Mouse (Mus musculus): ENCODE results near the gene Igfbp3. TPM values are rescaled to one million over a fixed set of nuclear protein-coding genes. Genes with fewer than 3 reads are reported as not detected.

The Igfbp3 gene
- polyA plus RNA-seq (2016; fragmentation: Nextera tagmentation; extraction: Ambion mirVana): 14.2 and 14.7 TPM in 2 replicates

DNA sequence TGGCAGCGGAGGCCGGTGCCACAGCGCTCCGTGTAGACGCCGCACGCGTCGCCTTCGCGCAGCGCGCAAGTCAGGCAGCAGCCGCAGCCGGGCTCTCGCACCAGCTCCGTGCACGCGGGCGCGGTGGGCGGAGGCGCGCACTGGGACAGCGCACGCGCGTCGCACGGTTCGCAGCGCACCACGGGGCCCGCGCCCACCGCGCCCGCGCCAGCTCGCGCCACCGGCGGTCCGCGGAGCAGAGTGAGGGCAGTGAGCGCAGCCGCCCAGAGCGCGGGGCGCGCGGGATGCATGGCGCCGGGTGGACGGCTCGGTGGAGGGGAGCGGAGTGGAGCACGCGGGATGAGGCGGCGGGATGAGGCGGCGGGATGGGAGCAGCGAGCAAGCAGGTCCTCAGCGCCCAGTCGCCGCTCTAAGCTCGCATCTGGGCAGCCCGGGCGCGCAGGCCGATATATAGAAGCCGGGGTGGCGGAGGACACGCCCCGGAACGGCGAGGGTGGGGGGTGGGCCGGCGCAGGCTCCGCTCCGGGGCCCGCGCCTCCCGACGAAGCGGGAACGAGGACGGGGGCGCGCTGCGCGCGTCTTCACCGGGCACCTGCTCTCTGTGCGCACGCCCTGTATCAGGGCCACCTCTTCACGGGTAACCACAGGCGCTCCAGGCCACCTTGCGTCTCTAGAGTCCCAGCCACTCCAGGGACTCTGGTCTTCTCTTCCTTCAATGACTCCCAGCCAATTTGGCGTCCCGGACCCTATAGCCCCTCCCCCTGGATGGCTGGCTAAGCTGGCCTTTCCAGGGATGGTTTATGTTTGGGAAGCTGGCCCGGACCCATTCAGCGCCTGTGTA is at the start of gene Igfbp3:
Igfbp3 (minus strand) TSS at position 423 of the 841 bp plus-strand sequence.
- peaks cover 43% of the 10 kb centered on the region for H3K27me3 ChIP-seq

DNA sequence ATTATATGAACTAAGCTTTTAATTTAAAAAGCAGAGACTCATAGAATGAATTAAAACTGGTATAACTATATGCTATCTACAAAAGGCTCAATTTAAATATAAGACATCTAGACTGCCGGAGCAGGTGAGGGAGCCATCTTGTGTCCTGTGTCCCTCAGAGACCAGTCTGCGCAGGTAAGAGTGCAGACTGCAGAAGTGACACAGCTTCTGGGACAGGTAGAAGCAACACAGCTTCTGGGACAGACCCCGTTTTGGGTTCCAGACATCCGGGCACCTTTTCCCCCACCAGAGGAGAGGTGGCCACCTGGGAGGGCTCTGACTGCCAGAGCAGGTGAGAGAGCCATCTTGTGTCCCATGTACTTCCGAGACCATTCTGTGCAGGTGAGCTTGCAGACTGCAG is 37.1 kb upstream of the Igfbp3 start:
- Histone ChIP-seq H3K4me3 (replicated peaks) (no peak overlapping the region), H3K27me3 (no peaks in the 10 kb centered on the region), H3K4me2 (no peak overlapping the region), H3K9ac (no peak overlapping the region), H3K36me3 (replicated peaks) (no peaks in the 10 kb centered on the region), H3K4me1 (no peaks in the 10 kb centered on the region), H3K9me3 (no peaks in the 10 kb centered on the region), H3K27ac (no peak overlapping the region)
- no peak for ATAC-seq (ENCODE audit: low FRiP score)
- WGBS: 96% methylated on average over 5 of the region's 5 CpGs

More for the DNA sequence above, at the start of gene Igfbp3:
- under 1% methylated on average over 97 of the region's 104 CpGs for WGBS
- H3K9me3 ChIP-seq: no peaks in the 10 kb centered on the region
- H3K4me3 ChIP-seq (replicated peaks): peak within 1 kb of the TSS; percentile 68
- H3K4me1 ChIP-seq: peaks cover 28% of the 10 kb centered on the region
- peak within 1 kb of the TSS; percentile 66 for H3K9ac ChIP-seq
- H3K36me3 ChIP-seq (replicated peaks): no peaks in the 10 kb centered on the region
- peak within 1 kb of the TSS; percentile 90 for H3K4me2 ChIP-seq
- 0 out of 2 replicates have a peak within 1 kb of the TSS, but pooled peaks have one; percentile 56 for H3K27ac ChIP-seq
- peak; percentile 87 for ATAC-seq (ENCODE audit: low FRiP score)

DNA sequence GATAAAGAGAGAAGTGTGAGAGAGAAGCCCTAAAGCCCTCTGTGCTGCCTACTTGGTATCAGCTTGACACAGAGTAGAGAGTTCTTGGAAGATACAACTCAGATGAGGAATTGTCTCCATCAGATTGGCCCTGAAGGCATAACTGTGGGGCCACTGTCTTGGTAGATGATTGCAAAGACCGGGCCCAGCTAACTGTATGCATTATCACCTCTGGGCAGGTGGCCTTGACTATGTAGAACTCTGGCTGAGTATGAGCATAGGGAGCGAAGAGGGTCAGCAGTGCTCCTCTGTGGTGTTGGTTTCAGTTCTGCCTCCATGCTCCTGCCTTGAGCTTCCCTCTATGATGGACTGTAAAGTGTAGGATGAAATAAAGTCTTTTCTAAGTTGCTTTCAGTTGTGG is 36.7 kb upstream of the Igfbp3 start:
- 95% methylated on average over 2 of the region's 2 CpGs for WGBS
- no peak overlapping the region for H3K4me3 ChIP-seq (replicated peaks)
- H3K36me3 ChIP-seq (replicated peaks): no peaks in the 10 kb centered on the region
- H3K9ac ChIP-seq: no peak overlapping the region
- no peaks in the 10 kb centered on the region for H3K27me3 ChIP-seq
- no peak overlapping the region for H3K27ac ChIP-seq
- ATAC-seq (ENCODE audit: low FRiP score): no peak
- no peak overlapping the region for H3K4me2 ChIP-seq
- H3K9me3 ChIP-seq: no peaks in the 10 kb centered on the region
- H3K4me1 ChIP-seq: no peaks in the 10 kb centered on the region

DNA sequence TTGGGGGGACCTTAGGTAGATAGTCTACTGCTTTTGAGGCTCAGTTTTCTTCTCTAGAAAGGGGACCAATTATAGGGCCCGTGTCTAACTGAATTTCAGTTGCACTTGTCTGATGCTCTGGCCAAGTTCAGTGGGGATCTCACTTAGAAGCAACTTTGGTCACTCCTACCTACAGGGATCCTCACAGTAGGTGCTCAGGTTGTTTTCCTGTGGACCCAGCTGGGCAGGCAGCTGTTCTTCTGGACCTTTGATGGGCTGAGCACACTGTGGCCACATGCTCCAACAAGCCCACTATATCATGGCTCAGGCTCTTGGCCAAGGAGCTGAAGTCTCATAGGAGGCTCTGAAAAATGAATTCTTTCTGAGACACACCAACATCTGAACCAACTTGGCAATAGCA is 31.1 kb upstream of the Igfbp3 start:
- WGBS: 82% methylated on average over 1 of the region's 1 CpGs
- H3K27me3 ChIP-seq: no peaks in the 10 kb centered on the region
- no peak overlapping the region for H3K4me2 ChIP-seq
- H3K9me3 ChIP-seq: no peaks in the 10 kb centered on the region
- H3K36me3 ChIP-seq (replicated peaks): no peaks in the 10 kb centered on the region
- no peak overlapping the region for H3K9ac ChIP-seq
- H3K4me1 ChIP-seq: no peaks in the 10 kb centered on the region
- ATAC-seq (ENCODE audit: low FRiP score): no peak
- H3K27ac ChIP-seq: no peak overlapping the region
- H3K4me3 ChIP-seq (replicated peaks): no peak overlapping the region

DNA sequence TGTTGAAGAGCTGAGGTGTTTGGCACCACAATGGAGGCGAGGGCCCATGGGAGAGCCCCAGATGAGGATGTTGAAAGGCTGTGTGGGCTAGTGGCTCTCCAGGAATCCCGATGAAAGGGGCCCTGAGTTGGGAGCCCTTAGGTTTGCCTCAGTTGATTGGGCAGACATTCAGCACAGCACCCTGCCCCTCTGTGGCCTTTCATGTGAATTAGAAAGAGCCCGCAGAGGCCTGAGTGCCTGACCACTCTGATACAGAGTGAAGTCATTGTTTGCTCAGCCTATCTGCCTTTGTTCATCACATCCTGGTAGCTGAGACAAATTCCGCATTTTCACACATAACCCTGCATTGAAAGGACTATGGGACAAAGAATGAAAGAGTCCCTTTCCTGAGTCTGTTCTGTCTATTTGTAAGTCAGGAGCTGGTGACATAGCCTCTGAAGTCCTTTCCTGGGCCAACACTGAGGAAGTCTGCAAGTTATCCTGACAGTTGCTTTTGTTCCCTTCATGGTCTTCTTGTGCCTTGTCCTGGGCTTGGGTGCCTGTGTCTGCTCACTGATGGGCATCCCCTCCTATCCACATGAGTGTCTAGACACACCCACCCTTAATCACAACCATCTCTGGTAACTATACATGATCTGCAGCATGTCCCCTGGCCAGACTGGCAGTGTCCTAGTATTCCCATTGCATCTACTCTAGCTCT is 25.5 kb upstream of the Igfbp3 start:
- Histone ChIP-seq H3K9me3 (no peaks in the 10 kb centered on the region), H3K27ac (no peak overlapping the region), H3K4me2 (no peak overlapping the region), H3K9ac (no peak overlapping the region), H3K36me3 (replicated peaks) (no peaks in the 10 kb centered on the region), H3K4me3 (replicated peaks) (no peak overlapping the region), H3K27me3 (no peaks in the 10 kb centered on the region), H3K4me1 (no peaks in the 10 kb centered on the region)
- ATAC-seq (ENCODE audit: low FRiP score): no peak
- 71% methylated on average over 4 of the region's 4 CpGs for WGBS

DNA sequence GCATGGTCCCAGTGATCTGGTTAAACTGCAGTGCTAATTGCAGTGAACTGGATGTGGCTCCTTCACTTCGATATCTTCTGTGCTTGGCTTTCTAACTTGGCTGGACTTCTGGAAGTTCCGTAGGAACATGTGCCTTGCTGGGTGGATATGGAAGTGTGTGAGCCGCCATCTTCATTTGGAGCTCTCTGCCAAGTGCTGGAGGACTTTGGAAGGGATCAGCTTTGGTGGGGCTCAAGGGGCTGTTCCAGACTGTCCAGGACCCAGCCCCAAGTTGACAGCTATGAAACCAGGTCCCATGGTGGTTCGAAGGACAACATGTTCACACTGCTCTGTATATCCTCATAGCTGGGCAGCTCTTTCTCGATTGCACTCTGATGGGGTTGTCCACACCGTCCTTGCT is 24.8 kb upstream of the Igfbp3 start:
- WGBS: 95% methylated on average over 6 of the region's 6 CpGs
- Histone ChIP-seq H3K36me3 (replicated peaks) (no peaks in the 10 kb centered on the region), H3K4me2 (no peak overlapping the region), H3K27ac (no peak overlapping the region), H3K4me3 (replicated peaks) (no peak overlapping the region), H3K27me3 (no peaks in the 10 kb centered on the region), H3K4me1 (no peaks in the 10 kb centered on the region), H3K9me3 (no peaks in the 10 kb centered on the region), H3K9ac (no peak overlapping the region)
- no peak for ATAC-seq (ENCODE audit: low FRiP score)

DNA sequence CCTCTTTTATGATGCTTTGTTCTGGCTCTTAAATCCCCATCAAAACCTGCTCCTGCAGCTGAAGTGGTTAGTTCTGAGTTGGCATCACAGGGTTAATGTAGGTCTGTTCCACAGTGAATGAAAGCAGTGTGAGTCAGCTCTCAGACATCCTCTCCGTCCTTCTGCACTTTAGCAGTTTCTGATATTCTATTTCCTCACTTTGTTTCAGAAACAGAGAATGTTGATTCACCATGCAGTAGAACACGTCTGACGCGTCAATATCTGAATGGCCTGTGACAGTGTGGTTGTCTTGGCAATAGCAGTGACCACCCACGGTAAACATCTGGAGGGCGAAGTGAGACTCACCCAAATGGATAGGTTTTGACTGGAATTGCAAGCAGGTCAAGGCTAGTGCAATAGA is 24.0 kb upstream of the Igfbp3 start:
- no peak for ATAC-seq (ENCODE audit: low FRiP score)
- Histone ChIP-seq H3K9me3 (no peaks in the 10 kb centered on the region), H3K27me3 (no peaks in the 10 kb centered on the region), H3K4me3 (replicated peaks) (no peak overlapping the region), H3K27ac (no peak overlapping the region), H3K9ac (no peak overlapping the region), H3K4me2 (no peak overlapping the region), H3K36me3 (replicated peaks) (no peaks in the 10 kb centered on the region), H3K4me1 (no peaks in the 10 kb centered on the region)
- WGBS: 89% methylated on average over 6 of the region's 6 CpGs

DNA sequence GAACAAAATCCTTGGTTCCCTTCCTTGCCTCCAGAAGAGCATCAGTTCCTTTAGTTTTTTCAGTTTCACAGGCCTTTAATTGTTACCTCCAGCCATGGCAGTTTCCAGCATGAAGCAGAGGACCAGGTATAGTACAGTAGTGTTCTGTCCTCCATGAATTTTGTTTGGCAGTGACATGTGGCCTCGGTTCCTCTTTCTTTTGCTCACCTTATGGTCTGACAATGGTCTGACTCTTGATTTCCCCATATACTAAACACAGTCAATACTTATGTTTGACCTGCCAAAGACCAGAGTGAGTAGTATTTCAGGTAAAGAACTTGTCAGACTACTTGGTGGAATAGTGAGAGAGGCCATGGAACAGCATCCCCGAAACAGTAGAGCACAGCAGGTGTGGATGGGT is 23.0 kb upstream of the Igfbp3 start:
- 89% methylated on average over 2 of the region's 2 CpGs for WGBS
- no peak overlapping the region for H3K4me3 ChIP-seq (replicated peaks)
- no peak overlapping the region for H3K27ac ChIP-seq
- no peaks in the 10 kb centered on the region for H3K4me1 ChIP-seq
- no peaks in the 10 kb centered on the region for H3K36me3 ChIP-seq (replicated peaks)
- H3K9me3 ChIP-seq: no peaks in the 10 kb centered on the region
- H3K4me2 ChIP-seq: no peak overlapping the region
- no peaks in the 10 kb centered on the region for H3K27me3 ChIP-seq
- no peak overlapping the region for H3K9ac ChIP-seq
- ATAC-seq (ENCODE audit: low FRiP score): no peak

DNA sequence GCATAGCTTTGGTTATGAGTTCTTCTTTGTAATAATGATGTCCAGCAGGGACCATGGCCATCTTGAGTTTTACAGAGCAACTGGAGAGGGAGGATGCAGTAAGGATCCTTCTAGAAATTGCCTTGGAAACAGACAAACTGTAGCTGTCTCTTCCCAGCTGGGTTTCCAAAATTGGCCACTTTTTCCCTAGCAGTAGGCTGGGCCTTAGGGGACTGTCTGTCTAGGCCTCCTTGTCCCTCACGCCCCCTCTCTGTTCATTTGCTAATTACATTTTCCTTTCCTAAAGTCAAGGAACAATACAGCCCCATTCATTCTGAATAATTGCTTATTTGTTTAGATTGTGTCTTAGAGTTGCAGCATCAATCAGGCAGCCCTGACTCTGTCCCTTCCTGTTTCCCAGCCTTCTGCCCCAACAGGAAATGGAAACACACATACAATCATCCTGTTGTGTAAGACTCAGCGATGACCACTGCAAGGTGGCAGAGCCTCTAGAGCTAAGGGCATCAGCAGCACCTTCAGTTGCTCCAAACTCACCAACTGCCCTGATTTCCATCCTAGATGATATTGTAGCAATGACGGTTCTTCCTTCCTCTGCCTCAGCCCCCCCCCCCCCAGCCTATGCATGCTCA is 21.4 kb upstream of the Igfbp3 start:
- Histone ChIP-seq H3K27me3 (no peaks in the 10 kb centered on the region), H3K4me2 (no peak overlapping the region), H3K9ac (no peak overlapping the region), H3K4me3 (replicated peaks) (no peak overlapping the region), H3K9me3 (no peaks in the 10 kb centered on the region), H3K4me1 (no peaks in the 10 kb centered on the region), H3K36me3 (replicated peaks) (no peaks in the 10 kb centered on the region), H3K27ac (no peak overlapping the region)
- 59% methylated on average over 3 of the region's 3 CpGs for WGBS
- ATAC-seq (ENCODE audit: low FRiP score): no peak

DNA sequence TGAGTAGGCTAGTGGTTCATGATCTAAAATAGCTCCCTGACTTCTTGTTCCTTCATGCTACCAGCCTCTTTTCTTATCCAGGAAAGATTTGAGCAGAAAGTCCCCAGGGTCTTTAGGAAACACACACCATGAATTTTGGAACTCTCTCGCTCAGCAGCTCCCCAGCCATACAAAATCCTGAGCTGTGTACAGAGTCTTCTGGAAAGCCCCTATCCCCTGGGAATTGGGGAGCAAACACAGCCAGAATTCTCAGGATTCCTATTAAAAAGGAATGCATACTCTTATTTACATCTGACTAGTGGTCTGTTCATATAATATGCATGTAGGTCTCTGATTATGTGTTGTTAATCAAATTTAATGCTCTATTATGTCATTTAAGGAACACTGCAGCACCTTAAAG is 20.7 kb upstream of the Igfbp3 start:
- no peaks in the 10 kb centered on the region for H3K27me3 ChIP-seq
- H3K4me2 ChIP-seq: no peak overlapping the region
- H3K4me3 ChIP-seq (replicated peaks): no peak overlapping the region
- H3K9me3 ChIP-seq: no peaks in the 10 kb centered on the region
- H3K4me1 ChIP-seq: no peaks in the 10 kb centered on the region
- no peaks in the 10 kb centered on the region for H3K36me3 ChIP-seq (replicated peaks)
- WGBS: 79% methylated on average over 1 of the region's 1 CpGs
- H3K27ac ChIP-seq: no peak overlapping the region
- no peak for ATAC-seq (ENCODE audit: low FRiP score)
- H3K9ac ChIP-seq: no peak overlapping the region

DNA sequence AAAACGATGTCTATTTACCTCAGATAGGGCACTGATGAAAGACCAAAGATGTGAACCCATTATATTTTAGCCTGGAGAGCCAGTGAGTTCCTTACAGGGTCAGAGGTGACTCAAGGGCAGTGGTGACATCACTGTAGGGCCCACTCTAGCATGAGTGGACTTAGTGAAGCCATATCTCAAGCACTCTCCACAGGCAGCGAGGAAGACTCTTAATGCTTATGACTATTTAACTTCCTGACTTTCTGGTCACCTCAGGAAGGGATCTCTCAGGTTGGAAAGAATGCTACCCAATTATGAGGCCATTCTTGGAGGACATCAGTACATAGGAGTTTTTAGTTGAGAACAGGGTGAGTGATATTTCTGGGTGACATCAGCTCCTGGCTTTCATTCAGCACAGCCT is 19.6 kb upstream of the Igfbp3 start:
- Histone ChIP-seq H3K4me1 (no peaks in the 10 kb centered on the region), H3K27me3 (no peaks in the 10 kb centered on the region), H3K4me2 (no peak overlapping the region), H3K36me3 (replicated peaks) (no peaks in the 10 kb centered on the region), H3K4me3 (replicated peaks) (no peak overlapping the region), H3K9ac (no peak overlapping the region), H3K9me3 (no peaks in the 10 kb centered on the region), H3K27ac (no peak overlapping the region)
- no peak for ATAC-seq (ENCODE audit: low FRiP score)
- 79% methylated on average over 2 of the region's 2 CpGs for WGBS

DNA sequence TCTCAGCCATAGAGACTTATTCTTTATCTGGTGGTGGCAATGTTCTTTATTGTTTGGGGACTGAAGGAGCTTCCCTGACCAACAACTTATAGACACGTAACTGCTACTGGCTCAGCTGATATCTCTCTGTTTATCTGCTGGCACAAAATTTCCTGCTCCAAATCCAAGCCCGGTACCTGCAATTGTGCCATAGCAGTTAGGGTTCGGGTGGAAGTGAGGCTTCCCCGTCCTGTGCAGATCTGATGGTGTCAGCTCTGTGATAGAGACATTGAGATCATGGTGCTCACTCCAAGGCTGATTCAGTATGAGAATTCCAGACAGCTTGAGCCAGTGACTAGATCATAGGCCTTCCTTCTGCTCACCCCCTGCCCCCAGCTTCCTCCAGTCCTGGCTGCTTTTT is 18.2 kb upstream of the Igfbp3 start:
- no peak for ATAC-seq (ENCODE audit: low FRiP score)
- WGBS: 93% methylated on average over 4 of the region's 4 CpGs
- no peaks in the 10 kb centered on the region for H3K27me3 ChIP-seq
- no peak overlapping the region for H3K9ac ChIP-seq
- H3K27ac ChIP-seq: no peak overlapping the region
- no peak overlapping the region for H3K4me2 ChIP-seq
- H3K4me1 ChIP-seq: no peaks in the 10 kb centered on the region
- no peak overlapping the region for H3K4me3 ChIP-seq (replicated peaks)
- H3K36me3 ChIP-seq (replicated peaks): no peaks in the 10 kb centered on the region
- no peaks in the 10 kb centered on the region for H3K9me3 ChIP-seq
